Mouse (Mus musculus) thymus, postnatal 25 days (tissue): ENCODE data around the gene Naa40.

Experiments used
- DNase-seq: peaks from one replicate; pipeline ENCODE4 v3.0.0; 2022

Gene Naa40

DNA sequence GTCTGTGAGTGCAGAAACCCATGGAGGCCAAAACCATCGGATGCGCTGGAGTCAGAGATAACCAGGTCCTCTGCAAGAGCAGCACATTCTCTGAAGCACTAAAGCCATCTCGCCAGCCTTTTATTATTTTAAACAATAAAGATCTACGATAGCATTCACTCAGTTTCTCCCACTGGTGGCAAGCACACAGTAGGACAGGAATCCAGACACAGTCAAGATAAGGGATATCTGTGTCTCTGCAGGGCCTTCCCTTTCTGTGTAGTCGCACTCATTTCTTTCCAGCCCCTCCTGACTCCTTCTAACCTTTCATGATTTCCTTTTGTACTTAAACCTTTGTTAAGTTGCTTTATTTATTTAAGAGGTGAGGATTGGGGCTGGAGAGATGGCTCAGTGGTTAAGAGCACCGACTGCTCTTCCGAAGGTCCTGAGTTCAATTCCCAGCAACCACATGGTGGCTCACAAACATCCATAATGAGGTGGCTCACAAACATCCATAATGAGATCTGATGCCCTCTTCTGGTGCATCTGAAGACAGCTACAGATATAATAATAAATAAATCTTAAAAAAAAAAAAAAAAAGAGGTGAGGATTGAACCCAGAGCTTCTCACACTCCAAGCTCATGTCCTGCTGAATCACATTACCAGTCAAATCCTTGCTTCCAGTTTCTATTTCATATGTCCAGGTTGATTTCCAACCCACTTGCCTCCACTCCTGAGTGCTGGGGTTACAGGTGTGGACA, 30.9 kb downstream of the Naa40 start:
- no peak for DNase-seq

GRCm38 (mm10) chr19:7205753-7206736, 34.9 kb downstream of the Naa40 start, which contains the start of gene Otub1:
Gene Otub1, minus strand, starts transcription at chr19:7206316.
- DNase-seq: peak; percentile 93

DNA sequence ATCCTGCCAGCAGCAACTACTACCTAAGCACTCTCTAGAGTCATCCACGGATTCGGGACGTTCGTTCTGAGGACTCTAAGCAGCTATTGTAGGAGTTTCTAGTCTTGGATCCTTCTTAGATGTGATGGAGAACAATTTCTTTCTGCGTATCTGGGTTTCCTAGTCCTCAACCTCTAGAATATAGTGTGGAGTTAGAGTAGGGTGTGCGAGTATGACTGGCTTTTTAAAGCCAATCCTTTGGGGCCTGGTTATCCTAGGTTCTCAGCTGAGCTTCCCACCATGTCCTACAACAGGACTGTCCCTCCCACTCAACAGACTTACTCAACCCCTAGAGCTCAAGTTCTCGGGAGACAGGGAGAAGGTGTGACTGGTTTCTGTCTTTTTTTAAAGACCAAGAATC, 35.7 kb downstream of the Naa40 start:
- DNase-seq: no peak

GRCm38 (mm10) chr19:7204898-7205297, 36.1 kb downstream of the Naa40 start:
- DNase-seq: no peak

DNA sequence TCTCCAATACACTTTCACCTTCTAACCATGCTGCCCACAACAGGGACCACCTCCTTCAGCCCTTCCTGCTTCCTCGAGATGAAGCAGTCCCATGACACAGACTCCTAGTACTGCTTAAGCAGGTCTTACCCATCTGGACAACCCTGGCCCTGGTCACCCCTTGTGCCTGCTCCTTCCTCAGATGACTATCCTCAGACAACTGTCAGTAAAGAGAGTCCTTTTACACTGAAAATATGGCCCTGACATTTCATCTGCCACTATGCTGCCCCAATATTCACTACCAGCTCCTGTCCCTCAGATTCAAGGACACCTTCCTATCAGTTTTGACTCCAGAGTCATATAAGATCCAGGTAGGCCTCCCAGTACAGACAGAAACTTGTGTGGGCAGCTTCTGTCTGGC, 40.6 kb downstream of the Naa40 start:
- DNase-seq: no peak

- no peak for DNase-seq
These were observed 41.9 kb downstream of the Naa40 start for GRCm38 (mm10) chr19:7199089-7199488.

- no peak for DNase-seq
These were observed 43.5 kb downstream of the Naa40 start for GRCm38 (mm10) chr19:7197445-7197844.

DNA sequence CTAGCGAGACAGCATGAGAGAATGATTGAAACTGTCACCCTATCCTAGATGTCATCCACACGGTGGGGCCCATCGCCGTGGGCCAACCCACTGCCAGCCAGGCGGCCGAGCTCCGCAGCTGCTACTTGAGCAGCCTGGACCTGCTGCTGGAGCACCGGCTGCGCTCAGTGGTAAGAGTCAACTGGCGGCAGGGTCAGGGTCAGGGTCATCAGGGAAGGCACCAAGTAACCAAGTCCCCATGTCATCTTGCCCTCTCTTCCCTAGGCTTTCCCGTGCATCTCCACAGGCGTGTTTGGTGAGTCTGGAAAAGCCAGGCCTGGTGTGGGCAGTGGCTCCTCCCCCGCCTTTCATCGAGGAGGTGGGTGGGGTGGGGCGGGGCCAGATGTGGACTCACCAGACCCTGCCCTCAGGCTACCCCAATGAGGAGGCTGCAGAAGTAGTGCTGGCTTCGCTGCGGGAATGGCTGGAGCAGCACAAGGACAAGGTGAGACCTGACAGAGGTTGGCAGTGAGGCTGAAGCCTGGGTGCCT, 44.2 kb downstream of the Naa40 start:
- no peak for DNase-seq

DNA sequence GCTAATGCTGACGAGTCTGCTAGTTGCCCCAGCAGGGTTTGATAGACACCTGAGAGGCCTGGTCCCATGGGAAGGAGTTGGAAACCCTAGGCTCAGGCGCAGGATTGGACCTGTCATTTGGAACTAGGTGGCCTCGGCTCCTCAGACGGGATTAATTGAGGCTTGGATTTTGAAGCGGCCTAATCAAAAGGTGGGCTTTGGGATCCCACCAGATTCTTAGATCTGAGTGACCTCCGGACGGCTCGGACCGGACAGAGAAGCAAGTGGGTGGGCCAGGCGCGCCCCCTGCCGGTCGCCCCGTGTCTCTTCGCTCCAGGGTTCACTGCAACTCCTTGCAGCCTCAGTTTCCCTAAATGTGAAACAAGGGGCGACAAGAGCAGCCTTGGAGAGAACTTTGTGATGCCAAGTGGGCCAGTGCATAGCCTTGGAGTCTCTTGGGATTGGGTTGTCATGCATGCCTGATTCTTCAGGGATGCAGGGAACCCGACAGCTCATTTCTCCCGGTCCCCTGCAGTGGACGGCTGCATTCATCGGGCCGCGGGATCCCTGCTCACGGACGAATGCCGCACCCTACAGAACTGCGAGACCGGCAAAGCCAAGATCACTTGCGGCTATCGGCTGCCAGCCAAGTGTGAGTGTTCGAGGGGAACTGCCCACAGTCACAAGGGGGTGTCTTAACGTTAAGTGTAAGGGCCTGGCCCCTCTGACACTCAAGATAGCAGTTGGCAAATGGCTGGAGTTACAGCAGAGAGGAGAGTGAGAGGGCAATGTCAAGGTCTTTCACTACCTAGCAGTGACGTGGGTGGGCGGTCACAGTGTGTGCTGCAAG, 44.9 kb downstream of the Naa40 start:
- peak; percentile 57 for DNase-seq

- no peak for DNase-seq
These were observed 48.4 kb downstream of the Naa40 start for GRCm38 (mm10) chr19:7192561-7192967.

DNA sequence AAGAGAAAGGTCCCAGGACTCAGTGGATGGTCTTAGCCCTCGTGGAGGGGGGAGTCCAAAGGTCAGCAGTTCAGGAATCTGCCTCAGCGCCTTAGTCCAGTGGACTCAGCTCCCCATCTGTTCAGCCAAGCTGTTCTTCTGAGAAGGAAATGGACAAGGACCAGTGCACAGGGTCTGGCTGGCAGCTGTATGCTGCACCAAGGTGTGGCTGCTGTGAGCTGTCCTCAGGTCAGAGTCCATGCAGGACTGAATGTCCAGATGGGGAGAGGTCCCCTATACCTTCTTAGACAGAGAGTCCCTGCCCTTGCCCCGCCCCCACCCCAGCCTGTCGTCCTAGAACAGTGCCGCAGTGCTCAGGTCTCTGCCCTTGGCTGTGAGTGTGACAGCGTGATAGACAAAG, 49.3 kb downstream of the Naa40 start:
- no peak for DNase-seq

DNA sequence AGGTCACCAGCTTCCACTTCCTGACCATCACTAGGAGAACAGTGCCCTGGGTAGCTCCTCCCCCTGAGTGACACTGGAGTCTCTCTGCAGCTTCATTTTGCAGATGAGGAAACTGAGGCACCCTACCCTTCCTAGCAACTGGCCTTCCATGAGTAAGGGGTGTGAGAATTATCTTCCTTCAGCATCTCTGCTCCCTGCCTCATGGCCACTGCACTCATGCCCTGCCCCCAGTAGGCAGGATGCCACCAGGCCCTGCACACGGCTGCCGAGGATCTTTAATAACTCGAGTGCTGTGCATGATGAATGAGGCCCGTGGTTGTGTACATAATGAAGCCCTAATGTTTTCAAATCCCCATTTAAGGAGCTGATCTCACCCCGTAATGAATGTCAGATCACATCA, 50.0 kb downstream of the Naa40 start:
- no peak for DNase-seq

DNA sequence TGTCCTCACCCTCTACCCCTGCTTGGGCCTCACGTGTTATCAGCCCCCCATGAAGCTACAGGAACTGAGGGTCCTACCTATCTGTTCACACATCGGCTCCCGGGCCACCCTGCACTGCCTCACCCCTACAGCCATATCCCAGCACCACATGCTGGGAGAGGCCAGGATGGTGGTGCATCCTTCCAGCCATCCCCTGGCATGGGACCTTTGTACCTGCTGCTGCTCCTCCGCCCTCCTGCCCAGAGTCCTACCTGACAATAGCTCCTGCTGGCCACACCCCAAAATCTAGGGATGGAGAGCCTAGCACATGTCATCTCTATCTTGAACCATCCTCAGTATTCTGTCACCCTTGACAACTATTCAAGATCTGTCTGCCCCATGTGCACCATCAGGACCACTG, 52.0 kb downstream of the Naa40 start:
- no peak for DNase-seq

DNA sequence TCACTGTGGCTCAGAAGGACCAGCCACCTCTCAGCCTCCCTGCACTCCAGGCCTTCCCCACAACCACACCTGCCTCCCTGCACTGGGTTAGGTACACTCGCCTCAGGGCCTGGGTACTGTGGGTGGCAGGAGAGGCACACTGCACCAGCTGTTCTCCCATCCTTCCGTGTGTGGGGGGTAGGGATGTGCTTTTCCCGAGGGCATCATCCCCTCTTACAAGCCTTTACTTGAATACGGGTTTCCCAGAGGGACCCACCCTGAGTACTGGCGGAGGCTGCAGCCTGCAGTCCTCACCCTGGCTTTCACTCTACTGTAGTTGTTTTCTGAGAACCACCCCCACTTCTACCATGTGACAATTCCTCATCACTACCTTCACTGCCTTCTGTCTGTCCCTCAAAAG, 53.8 kb downstream of the Naa40 start:
- DNase-seq: no peak

GRCm38 (mm10) chr19:7185715-7186291, 55.2 kb downstream of the Naa40 start:
- no peak for DNase-seq

DNA sequence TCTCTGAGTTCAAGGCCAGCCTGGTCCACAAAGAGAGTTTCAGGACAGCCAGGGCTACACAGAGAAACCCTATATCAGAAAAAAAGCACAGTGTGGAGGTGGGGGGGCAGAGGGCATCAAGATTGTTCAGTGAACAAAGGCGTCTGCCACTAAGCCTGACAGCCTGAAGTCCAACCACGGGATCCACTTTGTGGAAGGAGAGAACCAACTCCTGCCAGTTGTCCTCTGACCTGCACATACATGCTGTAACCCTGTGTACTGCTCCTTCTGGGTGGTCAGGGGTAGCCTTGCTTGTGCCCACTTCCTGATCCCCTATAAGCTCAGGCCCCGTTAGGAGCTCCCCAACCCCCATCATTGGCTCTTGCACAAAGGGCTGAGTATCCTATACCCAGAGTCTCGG, 55.9 kb downstream of the Naa40 start:
- no peak for DNase-seq

DNA sequence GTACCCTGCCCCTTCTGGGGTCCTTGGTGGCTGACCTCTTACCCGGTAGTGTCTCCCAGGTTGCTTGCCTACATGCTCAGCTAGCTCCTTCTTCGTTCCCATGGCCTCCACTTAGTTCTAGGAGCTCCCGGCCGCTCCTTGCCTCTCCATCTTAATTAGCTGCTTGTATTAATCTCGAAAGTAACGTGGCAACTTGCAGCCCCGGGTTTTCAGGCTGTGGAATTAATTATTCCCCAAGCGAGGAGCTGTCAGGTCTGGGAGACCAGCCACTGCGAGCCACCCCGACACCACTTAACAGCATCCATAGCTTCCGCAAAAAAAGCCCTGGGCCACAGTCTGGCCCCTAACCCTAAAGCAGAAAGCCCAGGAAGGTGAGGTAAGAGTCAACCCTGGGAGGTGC, 57.6 kb downstream of the Naa40 start:
- DNase-seq: no peak

GRCm38 (mm10) chr19:7182273-7182949, 58.6 kb downstream of the Naa40 start:
- peak; percentile 53 for DNase-seq

GRCm38 (mm10) chr19:7181496-7181895, 59.5 kb downstream of the Naa40 start:
- DNase-seq: no peak

DNA sequence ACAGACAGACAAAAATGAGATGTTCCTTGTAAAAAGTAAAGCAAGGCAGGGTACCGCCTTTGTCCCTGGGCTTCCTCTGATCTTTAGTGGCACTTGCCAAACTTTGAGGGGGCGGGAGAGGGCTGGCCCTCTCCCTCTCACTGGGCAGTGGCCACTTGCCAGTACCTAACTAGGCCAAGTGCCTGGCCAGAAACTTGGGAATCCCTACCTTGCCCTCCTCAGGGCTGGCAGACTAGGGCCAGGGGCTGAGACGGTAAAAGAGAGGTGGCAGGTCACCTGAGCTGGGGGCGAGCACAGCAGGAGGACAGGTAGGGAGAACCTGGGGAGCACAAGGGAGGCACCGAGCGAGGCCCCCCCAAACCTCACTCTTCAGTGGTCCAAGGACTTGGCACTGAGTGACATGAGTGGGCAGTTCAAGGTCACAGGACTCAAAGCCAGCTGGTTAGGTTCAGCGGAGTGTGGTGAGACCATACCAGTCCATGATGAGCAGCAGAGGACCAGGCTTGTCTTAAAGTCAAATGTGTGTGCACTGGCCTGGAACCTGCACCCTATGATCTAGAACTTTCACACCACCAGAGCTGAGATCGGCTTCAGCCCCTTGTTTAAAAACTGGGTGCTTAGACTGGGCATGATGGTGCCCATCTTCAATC, 60.1 kb downstream of the Naa40 start:
- DNase-seq: no peak

- no peak for DNase-seq
These were observed 62.0 kb downstream of the Naa40 start for GRCm38 (mm10) chr19:7178841-7179452.
